Mouse (Mus musculus) ES-E14 (cell line): ENCODE measurements at regions not wholly inside any gene's neighbourhood (a gene's known extent, or its start where the extent isn't known, plus 50 kb on each side); places are given as distances from the start of the nearest gene placed in this dataset.

Experiments used
- CHD2 ChIP-seq: IDR thresholded peaks from 2 replicates; pipeline ENCODE4 v1.6.1; 2014; ENCODE audit warnings: mild to moderate bottlenecking, low read depth, low read length, inconsistent platforms
- HCFC1 ChIP-seq: IDR thresholded peaks from 2 replicates; pipeline ENCODE4 v1.6.1; 2012; ENCODE audit warnings: low read length, inconsistent platforms, borderline replicate concordance; ENCODE audit not compliant: insufficient read depth
- MAFK ChIP-seq: IDR thresholded peaks from 2 replicates; pipeline ENCODE4 v1.6.1; 2014; ENCODE audit warnings: mild to moderate bottlenecking, low read depth, low read length, inconsistent platforms; ENCODE audit not compliant: insufficient read depth
- ZC3H11A ChIP-seq: IDR thresholded peaks from 2 replicates; pipeline ENCODE4 v1.6.1; 2012; ENCODE audit warnings: low read depth, mild to moderate bottlenecking, inconsistent platforms, low read length, borderline replicate concordance
- ZNF384 ChIP-seq: IDR thresholded peaks from 2 replicates; pipeline ENCODE4 v1.6.1; 2012; ENCODE audit warnings: low read depth, low read length, inconsistent platforms

DNA sequence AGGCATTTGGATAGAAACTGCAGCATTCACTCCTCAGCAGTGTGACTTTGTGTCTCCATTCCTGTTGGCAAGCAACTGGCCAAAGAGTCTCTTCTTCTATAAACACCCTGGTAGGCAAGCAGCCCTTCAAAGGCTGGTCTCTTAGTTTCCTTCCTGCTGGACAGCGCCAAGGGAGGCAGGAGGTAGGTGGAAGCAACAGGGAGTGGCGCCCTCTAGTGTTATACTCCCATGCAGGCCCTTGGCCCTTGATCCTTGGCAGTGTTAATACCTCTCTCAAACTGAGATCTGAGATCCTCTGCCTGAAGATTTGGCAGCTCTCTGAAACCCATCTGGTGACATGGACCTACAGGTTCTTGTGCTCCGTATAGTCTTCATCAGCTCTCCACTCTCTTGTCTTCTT lies 51.3 kb upstream of the Opcml start:
- TF ChIP-seq CHD2 (no peak), ZC3H11A (peak; percentile 57; the same call in 1 of the 2 replicates), ZNF384 (no peak), MAFK (no peak), HCFC1 (no peak)
